Mouse (Mus musculus) liver, postnatal 0 days (tissue): ENCODE results near the gene Lrrc4c.

Experiments used
- CTCF ChIP-seq: sonication (generic); IDR thresholded peaks from 2 replicates; pipeline ENCODE4 v1.5.1; 2016; ENCODE audit warnings: antibody characterized with exemption, low read depth
- EP300 ChIP-seq: IDR thresholded peaks from 2 replicates; pipeline ENCODE4 v1.6.1; 2016; ENCODE audit warnings: antibody characterized with exemption, low read depth, mild to moderate bottlenecking

DNA sequence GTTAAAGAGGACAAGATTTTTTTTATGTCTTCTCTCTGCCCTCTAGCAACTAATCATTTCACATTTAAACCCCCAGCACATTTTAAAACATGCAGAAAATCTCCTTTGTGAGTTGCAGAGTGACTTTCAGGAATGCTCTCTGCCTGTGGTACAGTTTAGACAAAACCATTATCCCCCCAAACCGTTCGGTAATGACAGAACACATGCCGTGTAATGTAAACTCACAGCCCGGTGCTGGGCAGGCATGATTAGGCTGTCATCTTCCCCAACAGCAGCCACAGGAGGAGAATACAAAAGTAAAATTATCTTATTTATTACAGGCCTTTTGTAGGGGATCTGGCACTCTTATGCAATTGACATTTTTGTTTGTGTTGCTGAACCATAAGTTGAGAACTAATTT, 349.1 kb downstream of the Lrrc4c start:
- TF ChIP-seq CTCF: no peak
- TF ChIP-seq EP300: no peak
